Mouse (Mus musculus) olfactory bulb, adult 2 months (tissue): ENCODE results near the gene Kif1bp.
"Not testable (repeated sequence)": the region's sequence is repeated elsewhere in the genome, so short reads cannot be mapped to it uniquely, and the experiment has no call there.

Experiments used
- CTCF ChIP-seq: fragments of 200-500 bp; IDR thresholded peaks from 2 replicates; pipeline ENCODE4 v1.5.1; 2012; ENCODE audit warnings: low read depth, mild to moderate bottlenecking, low read length, moderate library complexity; ENCODE audit not compliant: insufficient read depth
- POLR2A ChIP-seq: fragments of 200-500 bp; IDR thresholded peaks from 2 replicates; pipeline ENCODE4 v1.6.1; 2012; ENCODE audit warnings: mild to moderate bottlenecking, low read depth, low read length, moderate library complexity; ENCODE audit not compliant: insufficient read depth

GRCm38 (mm10) chr10:62599311-62599710 is 21.1 kb upstream of the Kif1bp start:
- TF ChIP-seq CTCF, POLR2A: not testable (repeated sequence)
